In the genomic region with DNA sequence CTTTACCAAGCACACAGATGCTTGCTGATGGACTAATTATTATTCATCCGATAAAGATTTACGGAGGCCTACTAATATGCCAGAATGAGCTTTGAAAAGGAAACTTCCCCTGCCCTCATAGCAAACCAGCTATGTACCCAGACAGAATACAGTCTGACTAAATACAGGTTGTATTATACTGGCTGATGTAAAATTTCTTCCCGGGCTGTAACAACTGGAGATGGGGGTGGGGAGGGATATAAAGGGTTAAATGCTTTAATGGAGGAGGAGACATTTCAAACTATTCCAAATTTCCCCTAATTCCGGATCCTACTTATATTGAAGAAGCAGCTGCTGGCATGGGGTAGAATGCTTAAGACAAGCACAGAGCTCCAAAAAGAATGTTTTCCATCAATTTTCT, we compare ENCODE assay signal across 8 mouse cellular contexts. TPM values are rescaled to one million over a fixed set of nuclear protein-coding genes. Genes with fewer than 3 reads are reported as not detected.
DNase-seq lines count a peak whose midpoint lies in the region; ATAC-seq and TF ChIP-seq lines count a peak whose summit lies in the region.

No protein-coding gene starts in this region.

- peaks cover 21% of the 10 kb centered on the region for H3K4me1 ChIP-seq in forebrain, embryonic 10.5 days
- H3K4me1 ChIP-seq in limb, embryonic 10.5 days = peaks cover 13% of the 10 kb centered on the region; the same call in 1 of the 2 replicates
- H3K4me1 ChIP-seq in neural tube, embryonic 13.5 days (replicated peaks) = peaks cover 20% of the 10 kb centered on the region; the same call in 1 of the 2 replicates

- H3K36me3 ChIP-seq in forebrain, embryonic 10.5 days (replicated peaks) = peaks cover 39% of the 10 kb centered on the region
- H3K36me3 ChIP-seq in limb, embryonic 10.5 days = peaks cover 34% of the 10 kb centered on the region
- H3K36me3 ChIP-seq in neural tube, embryonic 13.5 days = peaks cover 4% of the 10 kb centered on the region; the same call in 1 of the 2 replicates

- no peaks in the 10 kb centered on the region for H3K9me3 ChIP-seq in forebrain, embryonic 10.5 days
- no peaks in the 10 kb centered on the region for H3K9me3 ChIP-seq in limb, embryonic 10.5 days (replicated peaks)
- H3K9me3 ChIP-seq in neural tube, embryonic 13.5 days = no peaks in the 10 kb centered on the region

- 87% methylated on average over 4 of the region's 4 CpGs for WGBS in forebrain, embryonic 10.5 days
- 86% methylated on average over 4 of the region's 4 CpGs for WGBS in limb, embryonic 10.5 days
- 83% methylated on average over 4 of the region's 4 CpGs for WGBS in neural tube, embryonic 13.5 days

- no peak for TF ChIP-seq CTCF in left cerebral cortex, adult 2 months (IDR thresholded peaks at IDR 0.05)

- peak overlapping the region; percentile 58 for H3K4me2 ChIP-seq in neural tube, embryonic 13.5 days

- intact Hi-C loops in left cerebral cortex, adult 2 months (cut with DNase I) = no loop called here
- intact Hi-C loops in left cerebral cortex, postnatal 36 days (cut with DNase I) = loop anchor here (5.0 kb wide), 1 partner anchor 48 kb away; no protein-coding TSS in a partner anchor

- DNase-seq in left cerebral cortex, adult 2 months (ENCODE audit: extremely low spot score in 1 of 2, low spot score in 2 of 2) = no peak
- no peak for DNase-seq in left cerebral cortex, postnatal 36 days (ENCODE audit: low spot score in 2 of 2)
- no peak for DNase-seq in forebrain, embryonic 10.5 days (ENCODE audit: extremely low spot score, low spot score)
- no peak for DNase-seq in limb, embryonic 10.5 days (ENCODE audit: low spot score)
- no peak for DNase-seq in natural killer cell, adult 2 months (ENCODE audit: low spot score in 2 of 2)
- no peak for DNase-seq in layer of hippocampus, postnatal 14 days (ENCODE audit: low spot score in 2 of 2)

- no peak overlapping the region for H3K9ac ChIP-seq in neural tube, embryonic 13.5 days

- H3K27ac ChIP-seq in left cerebral cortex, adult 2 months = no peak overlapping the region
- peak overlapping the region; percentile 89 for H3K27ac ChIP-seq in forebrain, embryonic 10.5 days
- peak overlapping the region; percentile 92; the same call in 1 of the 2 replicates for H3K27ac ChIP-seq in limb, embryonic 10.5 days
- H3K27ac ChIP-seq in neural tube, embryonic 13.5 days (replicated peaks) = no peak overlapping the region

- peak overlapping the region; percentile 73 for H3K4me3 ChIP-seq in left cerebral cortex, adult 2 months
- H3K4me3 ChIP-seq in forebrain, embryonic 10.5 days = peak overlapping the region; percentile 55
- H3K4me3 ChIP-seq in limb, embryonic 10.5 days = peak overlapping the region; percentile 55
- H3K4me3 ChIP-seq in neural tube, embryonic 13.5 days = peak overlapping the region; percentile 45; the same call in 1 of the 2 replicates

- H3K27me3 ChIP-seq in forebrain, embryonic 10.5 days (ENCODE audit: poor library complexity, severe bottlenecking) = no peaks in the 10 kb centered on the region
- H3K27me3 ChIP-seq in limb, embryonic 10.5 days (ENCODE audit: low read depth, poor library complexity, severe bottlenecking) = no peaks in the 10 kb centered on the region
- no peaks in the 10 kb centered on the region for H3K27me3 ChIP-seq in neural tube, embryonic 13.5 days

- no peak for ATAC-seq in neural tube, embryonic 13.5 days (ENCODE audit: low read depth)
- no peak for ATAC-seq in activated CD4-positive, CD25-positive, alpha-beta regulatory T cell, adult 4 months

RNA-seq across cellular contexts. Expression of gene Zcchc13, which starts 14.9 kb away (rescaled TPM):
- total RNA-seq in left cerebral cortex, adult 2 months (2021) = not detected
- total RNA-seq in left cerebral cortex, postnatal 36 days (2021) = not detected
- not detected in 2 replicates for polyA plus RNA-seq in forebrain, embryonic 10.5 days (2016; fragmentation: Nextera tagmentation; extraction: Ambion mirVana)
- not detected in 2 replicates for polyA plus RNA-seq in limb, embryonic 10.5 days (2016; fragmentation: Nextera tagmentation; extraction: Ambion mirVana)
- not detected in 2 replicates for polyA plus RNA-seq in neural tube, embryonic 13.5 days (2015; fragmentation: Nextera tagmentation; extraction: Ambion mirVana)
- not detected for polyA plus RNA-seq in activated CD4-positive, CD25-positive, alpha-beta regulatory T cell, adult 4 months (2017; shearing (Covaris generic))
- total RNA-seq in layer of hippocampus, postnatal 14 days (2021) = not detected

Comparison
In these comparisons a context has a peak if more than half of its experiments do, and no peak if none do; other contexts are left out.
1. H3K27ac ChIP-seq: peak in forebrain, embryonic 10.5 days (single experiment) and limb, embryonic 10.5 days (single experiment); none in left cerebral cortex, adult 2 months (single experiment) and neural tube, embryonic 13.5 days (single experiment).
2. Peak in every context shown above with its lines, with median percentiles within 50 percentile points of each other: H3K4me3 ChIP-seq.